Mouse (Mus musculus) lung, postnatal 14 days (tissue): ENCODE data around the gene Fxyd5.

Experiments used
- DNase-seq: peaks from one replicate; pipeline ENCODE4 v3.0.0; 2021

The Fxyd5 gene

GRCm38 (mm10) chr7:31039011-31039410 is 3.3 kb downstream of the Fxyd5 start:
- no peak for DNase-seq

GRCm38 (mm10) chr7:31037675-31038074 is 4.6 kb downstream of the Fxyd5 start:
- no peak for DNase-seq

DNA sequence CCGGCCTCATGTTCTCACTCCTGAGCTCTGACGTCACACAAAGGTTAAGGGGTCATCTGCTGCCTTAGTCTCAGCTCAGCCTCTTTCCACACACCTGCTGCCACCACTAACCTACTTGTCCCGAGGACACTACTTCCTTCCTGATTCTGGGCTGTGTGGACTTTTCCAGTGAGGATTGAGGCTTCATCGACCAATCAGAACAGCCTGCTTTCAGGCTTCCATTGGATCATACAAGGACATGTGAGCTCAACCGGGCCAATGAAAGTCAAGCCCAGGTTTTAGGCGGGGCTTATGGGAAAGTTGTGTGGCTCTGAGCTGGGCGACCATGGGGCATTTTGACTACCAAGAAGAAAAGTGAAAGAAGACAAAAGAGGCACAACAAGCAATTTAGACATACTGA is 5.4 kb downstream of the Fxyd5 start:
- DNase-seq, result no peak

DNA sequence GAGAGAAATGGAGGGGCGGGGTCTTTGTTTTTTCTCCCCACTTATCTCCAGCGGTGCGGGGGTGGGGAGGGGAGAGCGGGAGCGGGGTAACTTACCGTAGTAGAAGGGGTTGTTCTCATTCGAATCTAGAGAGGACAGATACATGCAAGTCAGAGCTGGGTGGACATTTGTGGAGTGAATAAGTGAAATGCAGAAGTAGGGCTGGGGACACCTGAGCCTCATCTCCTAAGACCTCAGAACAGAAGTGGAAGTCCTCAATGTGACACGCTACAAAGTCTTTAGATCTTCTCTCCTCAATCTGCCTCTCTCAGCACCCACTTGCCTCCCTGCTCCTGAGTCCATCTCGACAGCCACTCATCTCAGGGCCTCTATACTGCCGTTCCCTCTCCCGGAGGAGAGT is 7.0 kb downstream of the Fxyd5 start:
- no peak for DNase-seq

GRCm38 (mm10) chr7:31034789-31035188 is 7.5 kb downstream of the Fxyd5 start:
- no peak for DNase-seq

GRCm38 (mm10) chr7:31033409-31034165 is 8.7 kb downstream of the Fxyd5 start:
- DNase-seq, result no peak

DNA sequence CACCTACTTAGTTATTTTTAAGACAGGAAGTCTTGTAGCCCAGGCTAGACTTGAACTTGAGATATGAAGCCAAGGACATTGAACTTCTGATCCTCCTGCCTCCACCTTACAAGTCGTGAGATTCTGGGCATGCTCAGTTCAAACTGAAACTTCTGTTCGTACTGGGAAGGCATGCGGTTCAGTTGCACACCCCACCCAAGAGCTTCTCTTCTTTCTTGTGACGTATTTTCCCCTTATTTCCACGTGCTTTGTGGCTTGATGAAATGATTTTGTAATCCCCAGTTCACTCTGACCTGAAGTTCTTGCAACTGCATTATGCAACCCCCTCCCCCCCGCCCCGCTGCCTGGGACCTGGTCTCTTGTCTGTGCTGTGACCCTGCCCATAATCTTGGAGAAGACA is 10.6 kb downstream of the Fxyd5 start:
- no peak for DNase-seq

DNA sequence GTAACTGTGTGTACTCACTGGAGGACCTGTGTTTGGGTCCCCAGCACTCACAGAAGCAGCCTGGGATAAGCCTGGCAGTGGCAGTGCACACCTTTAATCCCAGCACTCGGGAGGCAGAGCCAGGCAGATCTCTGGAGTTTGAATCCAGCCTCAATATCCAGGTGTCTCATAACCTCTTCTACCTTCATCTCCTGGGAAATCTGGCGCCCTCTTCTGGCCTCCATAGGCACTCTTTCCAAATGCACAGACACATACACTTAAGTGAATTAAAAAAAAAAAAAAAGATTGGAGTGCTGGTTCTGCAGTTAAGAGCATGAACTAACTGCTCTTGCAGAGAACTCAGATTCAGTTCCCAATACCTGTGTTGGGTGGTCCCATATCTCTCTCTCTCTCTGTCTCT is 11.6 kb downstream of the Fxyd5 start:
- DNase-seq, result no peak

- no peak for DNase-seq
Observed at GRCm38 (mm10) chr7:31028609-31029008, 13.7 kb downstream of the Fxyd5 start.

GRCm38 (mm10) chr7:31017104-31017901 is 25.0 kb downstream of the Fxyd5 start:
- no peak for DNase-seq

DNA sequence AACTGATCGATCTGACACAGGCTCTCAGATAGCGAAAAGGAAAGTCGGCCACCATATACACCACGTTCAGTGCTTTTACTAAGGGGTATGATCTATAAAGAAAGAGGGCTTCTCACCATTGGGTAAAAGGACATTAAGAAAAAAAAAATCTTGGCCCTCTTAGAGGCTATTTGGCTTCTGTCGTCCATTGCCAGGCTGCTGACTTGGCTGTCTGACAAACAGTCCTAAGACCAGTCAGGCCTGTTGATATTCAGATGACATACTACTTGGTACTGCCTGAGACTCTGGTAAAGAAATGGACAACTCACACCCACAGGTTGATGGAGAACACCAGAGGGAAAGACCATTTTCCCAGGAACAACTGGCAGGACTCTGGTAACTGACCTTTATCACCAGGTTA is 29.3 kb downstream of the Fxyd5 start:
- no peak for DNase-seq

- DNase-seq, result no peak
Observed at GRCm38 (mm10) chr7:31008889-31009288, 33.4 kb downstream of the Fxyd5 start.

DNA sequence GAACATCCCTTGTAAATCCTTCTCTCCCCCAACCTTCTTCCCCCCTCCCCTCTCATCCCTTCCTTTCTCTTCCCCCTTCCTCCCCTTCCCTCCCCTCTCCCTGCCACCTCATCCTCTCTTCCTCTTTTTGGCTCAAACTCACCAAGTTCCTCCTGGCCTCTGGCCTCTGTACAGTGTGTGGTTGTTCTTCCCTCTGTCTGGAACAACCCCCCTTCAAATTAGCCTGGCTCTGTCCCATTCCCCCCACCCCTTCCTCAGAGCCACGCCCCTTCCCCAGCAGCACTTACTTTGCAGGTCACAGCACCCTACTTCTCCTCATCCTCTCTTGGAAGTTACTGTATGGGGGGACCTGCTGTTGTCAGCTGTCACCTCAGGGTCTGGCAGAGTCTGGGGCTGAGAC is 34.1 kb downstream of the Fxyd5 start:
- DNase-seq, result no peak

DNA sequence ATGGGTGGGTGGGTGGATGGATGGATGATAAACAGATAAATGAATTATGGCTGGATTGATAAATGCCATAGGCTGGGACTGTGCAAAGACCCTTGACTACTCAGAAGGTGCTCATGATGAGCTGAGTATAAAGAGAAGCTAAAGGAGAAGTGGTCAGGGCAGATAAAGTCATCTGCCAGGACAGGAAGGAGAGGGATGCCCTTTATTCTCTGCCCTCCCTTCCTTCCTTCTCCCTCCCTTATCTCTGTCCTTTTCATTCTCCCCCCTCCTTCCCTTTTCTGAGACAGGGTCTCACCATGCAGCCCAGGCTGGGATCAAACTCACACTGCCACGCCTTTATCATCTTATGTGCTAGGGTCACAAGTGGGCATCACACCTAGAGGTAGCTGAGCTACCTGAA is 34.5 kb downstream of the Fxyd5 start:
- no peak for DNase-seq

DNA sequence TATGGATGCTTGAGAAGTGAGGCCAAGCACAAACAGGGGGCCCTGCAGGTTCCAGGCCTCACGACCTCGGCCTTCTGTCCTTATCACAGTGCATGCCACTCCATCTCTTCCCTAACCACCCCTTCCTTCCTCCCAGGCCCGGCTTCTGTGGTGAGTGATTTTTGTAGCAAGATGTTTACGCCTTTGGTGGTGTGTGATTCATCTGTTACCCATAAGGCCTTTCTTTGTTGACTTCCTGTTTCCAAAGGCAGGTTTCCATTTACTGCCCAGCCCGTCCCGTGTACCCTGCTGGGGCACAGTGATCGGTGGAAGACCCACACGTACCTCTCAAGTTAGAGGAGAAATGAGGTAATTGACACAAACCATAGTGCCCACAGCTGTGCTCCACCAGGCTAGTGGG is 39.6 kb downstream of the Fxyd5 start:
- DNase-seq, result peak; percentile 41

GRCm38 (mm10) chr7:31000505-31001020 is 41.7 kb downstream of the Fxyd5 start:
- peak; percentile 72 for DNase-seq

- no peak for DNase-seq
Observed at GRCm38 (mm10) chr7:30996491-30996890, 45.8 kb downstream of the Fxyd5 start.

- no peak for DNase-seq
Observed at GRCm38 (mm10) chr7:30993986-30994385, 48.3 kb downstream of the Fxyd5 start.

- DNase-seq, result no peak
Observed at GRCm38 (mm10) chr7:30992148-30992547, 50.1 kb downstream of the Fxyd5 start.

DNA sequence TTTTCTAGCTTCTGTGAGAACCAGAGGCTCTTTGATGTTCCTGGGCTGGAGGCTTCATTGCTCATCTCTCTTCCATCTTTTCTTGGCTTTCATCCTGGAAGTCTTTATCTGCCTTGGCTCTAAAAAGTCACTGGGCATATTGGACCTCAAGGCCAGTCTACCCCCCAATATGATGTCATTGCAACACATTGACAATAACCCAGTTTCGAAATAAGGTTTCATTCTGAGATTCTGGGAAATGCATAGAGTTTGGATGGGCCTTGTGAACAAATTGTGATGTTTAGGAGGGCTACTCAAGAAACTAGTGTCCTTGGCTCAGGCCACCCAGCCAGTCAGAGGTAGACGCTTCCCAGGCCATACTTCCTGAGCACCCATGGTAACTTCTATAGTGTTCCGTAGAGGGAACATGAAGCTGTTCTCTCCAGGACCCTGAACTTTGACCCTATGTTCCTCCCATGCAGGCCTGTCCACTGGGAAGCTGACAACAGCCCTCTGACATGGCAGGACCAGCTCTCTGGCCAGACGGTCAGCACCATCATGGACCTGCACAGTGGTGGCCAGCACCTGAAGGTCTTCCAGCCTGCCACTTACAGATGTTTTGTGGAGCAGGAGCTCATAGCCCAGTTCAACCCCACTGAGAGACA is 53.6 kb downstream of the Fxyd5 start:
- no peak for DNase-seq

- DNase-seq, result no peak
Observed at GRCm38 (mm10) chr7:30985357-30985756, 56.9 kb downstream of the Fxyd5 start.
